Comparison of ENCODE assay signal across 10 mouse cellular contexts in the genomic region with DNA sequence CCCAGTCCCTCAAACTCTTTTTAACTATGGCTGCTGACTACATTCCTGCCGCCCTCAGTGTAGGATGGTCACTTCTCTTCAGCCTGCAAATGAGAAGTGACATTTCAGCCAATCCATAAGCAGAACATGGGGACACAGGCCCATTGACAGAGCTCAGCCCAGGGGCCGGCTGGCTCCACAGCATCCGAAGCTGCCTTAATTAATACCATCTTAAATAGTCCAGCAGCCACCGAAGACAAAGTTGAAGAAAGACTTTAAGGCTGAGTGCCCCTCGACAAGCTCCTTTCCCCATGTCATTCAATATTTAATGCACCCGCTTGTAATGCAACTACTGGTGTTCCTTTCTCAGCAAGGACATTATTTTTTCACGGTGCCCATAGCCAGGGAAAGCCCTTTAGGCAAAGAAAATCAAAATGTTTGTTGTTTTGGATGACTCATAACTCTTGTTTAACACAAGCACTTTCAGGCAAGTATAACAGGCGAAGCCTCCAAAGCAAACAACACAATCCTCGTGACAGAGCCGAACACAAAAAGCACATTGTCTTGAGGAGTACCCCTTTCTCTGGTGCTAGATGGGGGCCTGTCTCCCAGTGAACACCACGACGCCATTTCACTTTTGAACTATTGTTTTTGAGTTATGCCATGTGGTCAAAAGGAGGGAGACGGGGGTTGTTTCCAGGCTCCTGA. TPM values are rescaled to one million over a fixed set of nuclear protein-coding genes. Genes with fewer than 3 reads are reported as not detected.
DNase-seq lines count a peak whose midpoint lies in the region; ATAC-seq and TF ChIP-seq lines count a peak whose summit lies in the region.
"Had no signal": no experiment of that assay in that cellular context is flagged by ENCODE, and none has a peak within 500 bp of the region (broad histone marks: within the 10 kb centered on the region; RNA-seq: fewer than 3 reads in every experiment).

No protein-coding gene starts in this region.

- no peaks in the 10 kb centered on the region for H3K9me3 ChIP-seq in heart, embryonic 10.5 days
- H3K9me3 ChIP-seq in ES-Bruce4 (replicated peaks; ENCODE audit: control insufficient read depth, insufficient read depth, low read length, poor library complexity, severe bottlenecking): no peaks in the 10 kb centered on the region
- no peaks in the 10 kb centered on the region for H3K9me3 ChIP-seq in forebrain, embryonic 12.5 days
- H3K9me3 ChIP-seq in limb, embryonic 15.5 days: no peaks in the 10 kb centered on the region

- H3K4me3 ChIP-seq in heart, embryonic 10.5 days: peak overlapping the region; percentile 49; the same call in 1 of the 2 replicates
- no peak overlapping the region for H3K4me3 ChIP-seq in ES-Bruce4 (ENCODE audit: low read depth, low read length)
- peak overlapping the region; percentile 21 for H3K4me3 ChIP-seq in forebrain, embryonic 12.5 days (replicated peaks)
- 0 out of 2 replicates have a peak overlapping the region, but pooled peaks have one; percentile 24 for H3K4me3 ChIP-seq in limb, embryonic 15.5 days

- no peak for DNase-seq in heart, embryonic 10.5 days (ENCODE audit: low spot score)
- DNase-seq in heart, adult 8-10 months (ENCODE audit: low spot score): no peak
- DNase-seq in urinary bladder, adult 2 months (ENCODE audit: low spot score): no peak
- no peak for DNase-seq in gastrocnemius, adult 18-20 months (ENCODE audit: low spot score)
- DNase-seq: kidney, adult 2 months; lung, postnatal 10 days had no signal

- peaks cover 26% of the 10 kb centered on the region for H3K4me1 ChIP-seq in heart, embryonic 10.5 days
- H3K4me1 ChIP-seq in ES-Bruce4 (ENCODE audit: control insufficient read depth, insufficient read depth, low read length): no peaks in the 10 kb centered on the region
- H3K4me1 ChIP-seq in forebrain, embryonic 12.5 days: peaks cover 65% of the 10 kb centered on the region
- H3K4me1 ChIP-seq in limb, embryonic 15.5 days: peaks cover 24% of the 10 kb centered on the region

- H3K9ac ChIP-seq in ES-Bruce4 (ENCODE audit: low read depth, poor library complexity, severe bottlenecking): peak overlapping the region; percentile 29; the same call in 1 of the 2 replicates
- H3K9ac ChIP-seq in forebrain, embryonic 12.5 days: peak overlapping the region; percentile 21; the same call in 1 of the 2 replicates
- no peak overlapping the region for H3K9ac ChIP-seq in limb, embryonic 15.5 days

- H3K27ac ChIP-seq in heart, embryonic 10.5 days: no peak overlapping the region
- H3K27ac ChIP-seq in ES-Bruce4 (ENCODE audit: insufficient read depth, low read length): no peak overlapping the region
- peak overlapping the region; percentile 91 for H3K27ac ChIP-seq in forebrain, embryonic 12.5 days
- H3K27ac ChIP-seq in limb, embryonic 15.5 days: no peak overlapping the region

- WGBS in heart, embryonic 10.5 days: 55% methylated on average over 13 of the region's 13 CpGs
- WGBS in forebrain, embryonic 12.5 days: 4% methylated on average over 13 of the region's 13 CpGs
- 34% methylated on average over 13 of the region's 13 CpGs for WGBS in limb, embryonic 15.5 days

- no peaks in the 10 kb centered on the region for H3K36me3 ChIP-seq in heart, embryonic 10.5 days
- no peaks in the 10 kb centered on the region for H3K36me3 ChIP-seq in ES-Bruce4 (ENCODE audit: control insufficient read depth, insufficient read depth, low read length, poor library complexity, severe bottlenecking)
- no peaks in the 10 kb centered on the region for H3K36me3 ChIP-seq in forebrain, embryonic 12.5 days (replicated peaks)
- H3K36me3 ChIP-seq in limb, embryonic 15.5 days: no peaks in the 10 kb centered on the region

- TF ChIP-seq POLR2A in ES-Bruce4 (IDR thresholded peaks at IDR 0.05; ENCODE audit: insufficient read depth, low read length): no peak

- H3K4me2 ChIP-seq in forebrain, embryonic 12.5 days: peak overlapping the region; percentile 51
- H3K4me2 ChIP-seq in limb, embryonic 15.5 days: peak overlapping the region; percentile 40; the same call in 1 of the 2 replicates

- peak; percentile 15; the same call in 1 of the 2 replicates for ATAC-seq in forebrain, embryonic 12.5 days (ENCODE audit: low FRiP score)
- no peak for ATAC-seq in limb, embryonic 15.5 days (ENCODE audit: insufficient number of reproducible peaks, low FRiP score, low TSS enrichment, low read depth)
- ATAC-seq in monocyte, adult 5-6 weeks (replicated peaks; ENCODE audit: insufficient number of reproducible peaks, low FRiP score, low TSS enrichment, poor library complexity, severe bottlenecking): no peak

- no peak for TF ChIP-seq EP300 in ES-Bruce4 (IDR thresholded peaks at IDR 0.05; ENCODE audit: insufficient read depth, low read depth, low read length)

- H3K27me3 ChIP-seq in heart, embryonic 10.5 days (ENCODE audit: insufficient read depth, poor library complexity, severe bottlenecking): peaks cover 82% of the 10 kb centered on the region
- H3K27me3 ChIP-seq in ES-Bruce4 (ENCODE audit: control insufficient read depth, insufficient read depth, low read length, poor library complexity, severe bottlenecking): 0 out of 2 replicates have a peak, but pooled peaks cover 4% of the 10 kb centered on the region
- peaks cover 56% of the 10 kb centered on the region for H3K27me3 ChIP-seq in forebrain, embryonic 12.5 days
- peaks cover 76% of the 10 kb centered on the region for H3K27me3 ChIP-seq in limb, embryonic 15.5 days

- no peak for TF ChIP-seq CTCF in ES-Bruce4 (IDR thresholded peaks at IDR 0.05; ENCODE audit: low read depth, low read length)

RNA-seq across cellular contexts. Expression of a gene that starts 1.9 kb away (rescaled TPM):
- polyA plus RNA-seq in heart, embryonic 10.5 days (2016; fragmentation: Nextera tagmentation; extraction: Ambion mirVana): not detected in 2 replicates
- not detected for total RNA-seq in heart, adult 8-10 months (2022)
- polyA plus RNA-seq in ES-Bruce4 (2011; ENCODE audit: insufficient read depth, insufficient read length, low read depth, missing spikeins): 0.33 and 0.40 TPM in 2 replicates
- polyA plus RNA-seq in forebrain, embryonic 12.5 days (2016; fragmentation: Nextera tagmentation; extraction: Ambion mirVana): 1.6 and 2.1 TPM in 2 replicates
- 0.14 TPM in 2 replicates for polyA plus RNA-seq in limb, embryonic 15.5 days (2015; fragmentation: Nextera tagmentation; extraction: Ambion mirVana)
- not detected in 2 replicates for polyA plus RNA-seq in urinary bladder, adult 2 months (2012; rRNA removed)
- total RNA-seq in monocyte, adult 5-6 weeks (2017): not detected in 3 replicates
- total RNA-seq in gastrocnemius, adult 18-20 months (2021): not detected
- polyA plus RNA-seq: kidney, adult 2 months had no signal

RNA-seq across cellular contexts. Expression of a gene that starts 12.6 kb away (rescaled TPM):
- polyA plus RNA-seq in heart, embryonic 10.5 days (2016; fragmentation: Nextera tagmentation; extraction: Ambion mirVana): 0.04 and 0.30 TPM in 2 replicates
- total RNA-seq in heart, adult 8-10 months (2022): not detected
- polyA plus RNA-seq in ES-Bruce4 (2011; ENCODE audit: insufficient read depth, insufficient read length, low read depth, missing spikeins): 24.8 and 26.6 TPM in 2 replicates
- polyA plus RNA-seq in forebrain, embryonic 12.5 days (2016; fragmentation: Nextera tagmentation; extraction: Ambion mirVana): 18.6 and 25.8 TPM in 2 replicates
- 0.46 and 0.52 TPM in 2 replicates for polyA plus RNA-seq in limb, embryonic 15.5 days (2015; fragmentation: Nextera tagmentation; extraction: Ambion mirVana)
- polyA plus RNA-seq in urinary bladder, adult 2 months (2012; rRNA removed): not detected in 2 replicates
- total RNA-seq in monocyte, adult 5-6 weeks (2017): 0.38 TPM in 1 of 3 replicates, not detected in the others
- not detected for total RNA-seq in gastrocnemius, adult 18-20 months (2021)
- polyA plus RNA-seq: kidney, adult 2 months had no signal

RNA-seq across cellular contexts. Expression of a gene that starts 22.4 kb away (rescaled TPM):
- 0.11 TPM in 1 of 2 replicates, not detected in the other for polyA plus RNA-seq in heart, embryonic 10.5 days (2016; fragmentation: Nextera tagmentation; extraction: Ambion mirVana)
- under 1 TPM in 1 of 4 experiments, not detected in 3; 0.11 TPM for total RNA-seq in heart, adult 8-10 months (2022)
- polyA plus RNA-seq in ES-Bruce4 (2011; ENCODE audit: insufficient read depth, insufficient read length, low read depth, missing spikeins): 25.2 and 27.0 TPM in 2 replicates
- polyA plus RNA-seq in forebrain, embryonic 12.5 days (2016; fragmentation: Nextera tagmentation; extraction: Ambion mirVana): 12.7 and 16.3 TPM in 2 replicates
- polyA plus RNA-seq in limb, embryonic 15.5 days (2015; fragmentation: Nextera tagmentation; extraction: Ambion mirVana): 0.45 and 0.60 TPM in 2 replicates
- 0.07 TPM in 1 of 2 replicates, not detected in the other for polyA plus RNA-seq in urinary bladder, adult 2 months (2012; rRNA removed)
- total RNA-seq in monocyte, adult 5-6 weeks (2017): not detected in 3 replicates
- total RNA-seq in gastrocnemius, adult 18-20 months (2021): not detected
- polyA plus RNA-seq: kidney, adult 2 months had no signal

RNA-seq across cellular contexts. Expression of a gene that starts 37.5 kb away (rescaled TPM):
- polyA plus RNA-seq in heart, embryonic 10.5 days (2016; fragmentation: Nextera tagmentation; extraction: Ambion mirVana): not detected in 2 replicates
- not detected for total RNA-seq in heart, adult 8-10 months (2022)
- not detected in 2 replicates for polyA plus RNA-seq in ES-Bruce4 (2011; ENCODE audit: insufficient read depth, insufficient read length, low read depth, missing spikeins)
- 0.36 and 0.59 TPM in 2 replicates for polyA plus RNA-seq in forebrain, embryonic 12.5 days (2016; fragmentation: Nextera tagmentation; extraction: Ambion mirVana)
- polyA plus RNA-seq in limb, embryonic 15.5 days (2015; fragmentation: Nextera tagmentation; extraction: Ambion mirVana): not detected in 2 replicates
- polyA plus RNA-seq in urinary bladder, adult 2 months (2012; rRNA removed): not detected in 2 replicates
- total RNA-seq in monocyte, adult 5-6 weeks (2017): not detected in 3 replicates
- total RNA-seq in gastrocnemius, adult 18-20 months (2021): not detected
- polyA plus RNA-seq: kidney, adult 2 months had no signal

Comparison
In these comparisons a context has a peak if more than half of its experiments do, and no peak if none do; other contexts are left out.
1. RNA of a gene that starts 12.6 kb away (polyA plus RNA-seq): 18.6 to 25.8 TPM in forebrain, embryonic 12.5 days and 24.8 to 26.6 TPM in ES-Bruce4; 0.46 to 0.52 TPM in limb, embryonic 15.5 days, 0.04 to 0.30 TPM in heart, embryonic 10.5 days and not detected in urinary bladder, adult 2 months; every median in the first group is over 10 times any median in the second.